Mouse (Mus musculus): ENCODE data around the gene Mmp19. TPM values are rescaled to one million over a fixed set of nuclear protein-coding genes. Genes with fewer than 3 reads are reported as not detected.

Gene Mmp19
- total RNA-seq (2021) (1 to 10 TPM; 2.8 to 4.4 TPM), polyA plus RNA-seq (2012; rRNA removed) (3.1 and 4.4 TPM in 2 replicates)
- long read RNA-seq, partial matches to known transcripts: 0 of 1 reads
- long read RNA-seq, other reads (novel, unspliced or antisense): 0 of 1 reads

- H3K27ac ChIP-seq: peak within 1 kb of the TSS; percentile 41
- no peaks in the 10 kb centered on the region for H3K27me3 ChIP-seq (ENCODE audit: control insufficient read depth, insufficient read depth, low read length)
- no peak within 1 kb of the TSS for H3K9ac ChIP-seq (ENCODE audit: low read depth, low read length)
- peak within 1 kb of the TSS; percentile 11; the same call in 1 of the 2 replicates for H3K4me3 ChIP-seq
- intact Hi-C loops (cut with DNase I): no loop called here
- H3K36me3 ChIP-seq (ENCODE audit: control insufficient read depth, insufficient read depth, low read length): no peaks in the 10 kb centered on the region
- DNase-seq: peak; percentile 43 to 46
- no peaks in the 10 kb centered on the region for H3K4me1 ChIP-seq (ENCODE audit: control insufficient read depth, insufficient read depth, low read length)
- H3K79me2 ChIP-seq (replicated peaks; ENCODE audit: control insufficient read depth, insufficient read depth, low read length): no peaks in the 10 kb centered on the region
- TF ChIP-seq EP300 (IDR thresholded peaks at IDR 0.05; ENCODE audit: insufficient read depth, low read depth, low read length) (no peak), CTCF (IDR thresholded peaks at IDR 0.05) (no peak), POLR2A (IDR thresholded peaks at IDR 0.05; ENCODE audit: insufficient read depth, low read depth, low read length) (no peak)
- WGBS: 58% methylated on average over 7 of the region's 7 CpGs
Measured at GRCm38 (mm10) chr10:128790398-128791124, at the start of gene Mmp19. Gene Mmp19 (plus strand): TSS chr10:128790910.

GRCm38 (mm10) chr10:128742616-128743015 lies 48.1 kb upstream of the Mmp19 start:
- H3K9ac ChIP-seq (ENCODE audit: low read depth, low read length): no peak overlapping the region; the same call in 1 of the 2 replicates
- WGBS: 18% methylated on average over 4 of the region's 4 CpGs
- H3K36me3 ChIP-seq (ENCODE audit: control insufficient read depth, insufficient read depth, low read length): no peaks in the 10 kb centered on the region; the same call in 1 of the 2 replicates
- no peak for TF ChIP-seq POLR2A (IDR thresholded peaks at IDR 0.05; ENCODE audit: insufficient read depth, low read depth, low read length)
- no peak for TF ChIP-seq EP300 (IDR thresholded peaks at IDR 0.05; ENCODE audit: insufficient read depth, low read depth, low read length)
- no peak for TF ChIP-seq CTCF (IDR thresholded peaks at IDR 0.05)
- no peak for DNase-seq
- intact Hi-C loops (cut with DNase I): loop anchor here (10.0 kb wide), 1 partner anchor 1678 kb away; the partner anchor contains the start of genes Cdk4 and March9
- peak overlapping the region; percentile 77 for H3K4me3 ChIP-seq
- peaks cover 5% of the 10 kb centered on the region for H3K4me1 ChIP-seq (ENCODE audit: control insufficient read depth, insufficient read depth, low read length)
- H3K27me3 ChIP-seq (ENCODE audit: control insufficient read depth, insufficient read depth, low read length): no peaks in the 10 kb centered on the region
- peak overlapping the region; percentile 90 for H3K27ac ChIP-seq
- H3K79me2 ChIP-seq (replicated peaks; ENCODE audit: control insufficient read depth, insufficient read depth, low read length): no peaks in the 10 kb centered on the region

GRCm38 (mm10) chr10:128743235-128743634 lies 47.5 kb upstream of the Mmp19 start:
- Histone ChIP-seq H3K27me3 (ENCODE audit: control insufficient read depth, insufficient read depth, low read length) (no peaks in the 10 kb centered on the region), H3K79me2 (replicated peaks; ENCODE audit: control insufficient read depth, insufficient read depth, low read length) (no peaks in the 10 kb centered on the region), H3K4me1 (ENCODE audit: control insufficient read depth, insufficient read depth, low read length) (peaks cover 5% of the 10 kb centered on the region), H3K9ac (ENCODE audit: low read depth, low read length) (peak overlapping the region; percentile 88), H3K36me3 (ENCODE audit: control insufficient read depth, insufficient read depth, low read length) (no peaks in the 10 kb centered on the region; the same call in 1 of the 2 replicates), H3K4me3 (peak overlapping the region; percentile 77), H3K27ac (peak overlapping the region; percentile 90)
- WGBS: under 1% methylated on average over 7 of the region's 7 CpGs
- intact Hi-C loops (cut with DNase I): loop anchor here (10.0 kb wide), 1 partner anchor 1678 kb away; the partner anchor contains the start of genes Cdk4 and March9
- no peak for DNase-seq
- TF ChIP-seq CTCF (IDR thresholded peaks at IDR 0.05) (no peak), POLR2A (IDR thresholded peaks at IDR 0.05; ENCODE audit: insufficient read depth, low read depth, low read length) (no peak), EP300 (IDR thresholded peaks at IDR 0.05; ENCODE audit: insufficient read depth, low read depth, low read length) (no peak)

GRCm38 (mm10) chr10:128743791-128744191 lies 46.9 kb upstream of the Mmp19 start:
- peak; percentile 85 to 86 for DNase-seq
- Histone ChIP-seq H3K79me2 (replicated peaks; ENCODE audit: control insufficient read depth, insufficient read depth, low read length) (no peaks in the 10 kb centered on the region), H3K27me3 (ENCODE audit: control insufficient read depth, insufficient read depth, low read length) (no peaks in the 10 kb centered on the region), H3K4me1 (ENCODE audit: control insufficient read depth, insufficient read depth, low read length) (peaks cover 5% of the 10 kb centered on the region), H3K27ac (peak overlapping the region; percentile 90), H3K9ac (ENCODE audit: low read depth, low read length) (peak overlapping the region; percentile 88), H3K4me3 (peak overlapping the region; percentile 77), H3K36me3 (ENCODE audit: control insufficient read depth, insufficient read depth, low read length) (no peaks in the 10 kb centered on the region; the same call in 1 of the 2 replicates)
- WGBS: under 1% methylated on average over 34 of the region's 37 CpGs
- TF ChIP-seq CTCF (IDR thresholded peaks at IDR 0.05): no peak
- peak; percentile 57; the same call in 1 of the 2 replicates for TF ChIP-seq POLR2A (IDR thresholded peaks at IDR 0.05; ENCODE audit: insufficient read depth, low read depth, low read length)
- intact Hi-C loops (cut with DNase I): loop anchor here (10.0 kb wide), 1 partner anchor 1679 kb away; the partner anchor contains the start of genes Cdk4 and March9

- Histone ChIP-seq H3K9ac (ENCODE audit: low read depth, low read length) (peak overlapping the region; percentile 88), H3K4me3 (peak overlapping the region; percentile 77), H3K79me2 (replicated peaks; ENCODE audit: control insufficient read depth, insufficient read depth, low read length) (no peaks in the 10 kb centered on the region), H3K27ac (peak overlapping the region; percentile 90), H3K4me1 (ENCODE audit: control insufficient read depth, insufficient read depth, low read length) (peaks cover 5% of the 10 kb centered on the region), H3K27me3 (ENCODE audit: control insufficient read depth, insufficient read depth, low read length) (no peaks in the 10 kb centered on the region), H3K36me3 (ENCODE audit: control insufficient read depth, insufficient read depth, low read length) (no peaks in the 10 kb centered on the region; the same call in 1 of the 2 replicates)
- WGBS: 27% methylated on average over 8 of the region's 8 CpGs
- 0 out of 2 replicates have a peak, but pooled peaks have one; percentile 46 for TF ChIP-seq POLR2A (IDR thresholded peaks at IDR 0.05; ENCODE audit: insufficient read depth, low read depth, low read length)
- no peak for TF ChIP-seq EP300 (IDR thresholded peaks at IDR 0.05; ENCODE audit: insufficient read depth, low read depth, low read length)
- no peak for DNase-seq
- intact Hi-C loops (cut with DNase I): loop anchor here (10.0 kb wide), 1 partner anchor 1679 kb away; the partner anchor contains the start of genes Cdk4 and March9
Measured at GRCm38 (mm10) chr10:128744211-128744610, 46.5 kb upstream of the Mmp19 start.

Measured in heart, adult 2 months (tissue).